Mouse (Mus musculus): ENCODE data around the gene Coro1b. TPM values are rescaled to one million over a fixed set of nuclear protein-coding genes. Genes with fewer than 3 reads are reported as not detected.
A peak's percentile ranks its signal among the peaks of the same experiment; 100 is the strongest.

The Coro1b gene
- 128 and 131 TPM in 2 replicates for polyA plus RNA-seq (2016; fragmentation: Nextera tagmentation; extraction: Ambion mirVana)

GRCm38 (mm10) chr19:4148491-4148806 lies at the start of gene Coro1b:
TSS of gene Coro1b (plus strand) at chr19:4148619.
- no peaks in the 10 kb centered on the region for H3K9me3 ChIP-seq
- peak within 1 kb of the TSS; percentile 72 for H3K4me2 ChIP-seq (replicated peaks)
- no peak within 1 kb of the TSS for H3K27ac ChIP-seq
- peaks cover 17% of the 10 kb centered on the region for H3K4me1 ChIP-seq
- ATAC-seq (ENCODE audit: low FRiP score, low read depth), result peak; percentile 94
- H3K36me3 ChIP-seq, result peaks cover 35% of the 10 kb centered on the region
- peak within 1 kb of the TSS; percentile 83 for H3K9ac ChIP-seq
- no peaks in the 10 kb centered on the region for H3K27me3 ChIP-seq (replicated peaks)
- under 1% methylated on average over 33 of the region's 33 CpGs for WGBS
- H3K4me3 ChIP-seq, result peak within 1 kb of the TSS; percentile 78

GRCm38 (mm10) chr19:4099056-4099455 lies 49.4 kb upstream of the Coro1b start:
- Histone ChIP-seq H3K4me1 (peaks cover 42% of the 10 kb centered on the region), H3K9ac (no peak overlapping the region), H3K27ac (no peak overlapping the region), H3K9me3 (no peaks in the 10 kb centered on the region), H3K4me2 (replicated peaks) (peak overlapping the region; percentile 92), H3K27me3 (replicated peaks) (peaks cover 38% of the 10 kb centered on the region), H3K36me3 (no peaks in the 10 kb centered on the region), H3K4me3 (no peak overlapping the region; the same call in 1 of the 2 replicates)
- 14% methylated on average over 9 of the region's 9 CpGs for WGBS
- ATAC-seq (ENCODE audit: low FRiP score, low read depth), result no peak

GRCm38 (mm10) chr19:4099837-4100717 lies 48.3 kb upstream of the Coro1b start, which contains the start of gene Pitpnm1:
TSS of gene Pitpnm1 (plus strand) at chr19:4099998.
- H3K27me3 ChIP-seq (replicated peaks), result peaks cover 38% of the 10 kb centered on the region
- H3K4me1 ChIP-seq, result peaks cover 42% of the 10 kb centered on the region
- 2% methylated on average over 53 of the region's 53 CpGs for WGBS
- H3K4me2 ChIP-seq (replicated peaks), result peak within 1 kb of the TSS; percentile 92
- ATAC-seq (ENCODE audit: low FRiP score, low read depth), result no peak
- H3K27ac ChIP-seq, result no peak within 1 kb of the TSS
- H3K36me3 ChIP-seq, result no peaks in the 10 kb centered on the region
- H3K4me3 ChIP-seq, result peak within 1 kb of the TSS; percentile 50
- H3K9me3 ChIP-seq, result no peaks in the 10 kb centered on the region
- H3K9ac ChIP-seq, result peak within 1 kb of the TSS; percentile 69

- no peak for ATAC-seq (ENCODE audit: low FRiP score, low read depth)
- H3K27me3 ChIP-seq (replicated peaks), result peaks cover 38% of the 10 kb centered on the region
These were observed 47.6 kb upstream of the Coro1b start for GRCm38 (mm10) chr19:4100718-4101261.

GRCm38 (mm10) chr19:4101466-4101865 lies 47.0 kb upstream of the Coro1b start:
- no peak for ATAC-seq (ENCODE audit: low FRiP score, low read depth)
- Histone ChIP-seq H3K27ac (no peak overlapping the region), H3K4me2 (replicated peaks) (peak overlapping the region; percentile 92), H3K9ac (peak overlapping the region; percentile 69; the same call in 1 of the 2 replicates), H3K27me3 (replicated peaks) (peaks cover 38% of the 10 kb centered on the region), H3K4me1 (peaks cover 42% of the 10 kb centered on the region), H3K9me3 (no peaks in the 10 kb centered on the region), H3K4me3 (peak overlapping the region; percentile 50), H3K36me3 (0 out of 2 replicates have a peak, but pooled peaks cover under 1% of the 10 kb centered on the region)
- WGBS, result 66% methylated on average over 6 of the region's 6 CpGs

More at GRCm38 (mm10) chr19:4100718-4101261, 47.6 kb upstream of the Coro1b start:
- Histone ChIP-seq H3K4me1 (peaks cover 42% of the 10 kb centered on the region), H3K4me3 (peak overlapping the region; percentile 50), H3K4me2 (replicated peaks) (peak overlapping the region; percentile 92), H3K9me3 (no peaks in the 10 kb centered on the region), H3K27ac (no peak overlapping the region), H3K36me3 (no peaks in the 10 kb centered on the region), H3K9ac (peak overlapping the region; percentile 69)
- under 1% methylated on average over 52 of the region's 52 CpGs for WGBS

- Histone ChIP-seq H3K4me2 (replicated peaks) (peak overlapping the region; percentile 92), H3K27ac (no peak overlapping the region), H3K27me3 (replicated peaks) (peaks cover 38% of the 10 kb centered on the region), H3K4me3 (no peak overlapping the region), H3K9ac (no peak overlapping the region), H3K36me3 (0 out of 2 replicates have a peak, but pooled peaks cover 5% of the 10 kb centered on the region), H3K9me3 (no peaks in the 10 kb centered on the region), H3K4me1 (peaks cover 42% of the 10 kb centered on the region)
- no peak for ATAC-seq (ENCODE audit: low FRiP score, low read depth)
- 95% methylated on average over 2 of the region's 2 CpGs for WGBS
These were observed 46.4 kb upstream of the Coro1b start for GRCm38 (mm10) chr19:4102049-4102448.

- Histone ChIP-seq H3K4me2 (replicated peaks) (no peak overlapping the region), H3K27me3 (replicated peaks) (peaks cover 38% of the 10 kb centered on the region), H3K9ac (no peak overlapping the region), H3K27ac (no peak overlapping the region), H3K36me3 (0 out of 2 replicates have a peak, but pooled peaks cover 5% of the 10 kb centered on the region), H3K4me1 (peaks cover 40% of the 10 kb centered on the region), H3K9me3 (no peaks in the 10 kb centered on the region), H3K4me3 (no peak overlapping the region)
- no peak for ATAC-seq (ENCODE audit: low FRiP score, low read depth)
- 95% methylated on average over 12 of the region's 12 CpGs for WGBS
These were observed 45.8 kb upstream of the Coro1b start for GRCm38 (mm10) chr19:4102626-4103025.

GRCm38 (mm10) chr19:4103294-4103693 lies 45.1 kb upstream of the Coro1b start:
- Histone ChIP-seq H3K27me3 (replicated peaks) (peaks cover 38% of the 10 kb centered on the region), H3K4me1 (peaks cover 34% of the 10 kb centered on the region), H3K27ac (no peak overlapping the region), H3K9ac (no peak overlapping the region), H3K9me3 (no peaks in the 10 kb centered on the region), H3K36me3 (0 out of 2 replicates have a peak, but pooled peaks cover 5% of the 10 kb centered on the region), H3K4me2 (replicated peaks) (no peak overlapping the region), H3K4me3 (no peak overlapping the region)
- ATAC-seq (ENCODE audit: low FRiP score, low read depth), result no peak
- WGBS, result 93% methylated on average over 18 of the region's 18 CpGs

- H3K4me1 ChIP-seq, result peaks cover 29% of the 10 kb centered on the region
- H3K4me2 ChIP-seq (replicated peaks), result no peak overlapping the region
- 76% methylated on average over 3 of the region's 3 CpGs for WGBS
- H3K9me3 ChIP-seq, result no peaks in the 10 kb centered on the region
- peaks cover 38% of the 10 kb centered on the region for H3K27me3 ChIP-seq (replicated peaks)
- H3K4me3 ChIP-seq, result no peak overlapping the region
- no peak overlapping the region for H3K27ac ChIP-seq
- 0 out of 2 replicates have a peak, but pooled peaks cover 5% of the 10 kb centered on the region for H3K36me3 ChIP-seq
- ATAC-seq (ENCODE audit: low FRiP score, low read depth), result no peak
- no peak overlapping the region for H3K9ac ChIP-seq
These were observed 44.6 kb upstream of the Coro1b start for GRCm38 (mm10) chr19:4103792-4104191.

GRCm38 (mm10) chr19:4104675-4105194 lies 43.7 kb upstream of the Coro1b start:
- Histone ChIP-seq H3K9ac (no peak overlapping the region), H3K4me3 (no peak overlapping the region), H3K36me3 (peaks cover 9% of the 10 kb centered on the region; the same call in 1 of the 2 replicates), H3K27ac (no peak overlapping the region), H3K9me3 (no peaks in the 10 kb centered on the region), H3K27me3 (replicated peaks) (peaks cover 32% of the 10 kb centered on the region), H3K4me2 (replicated peaks) (no peak overlapping the region), H3K4me1 (peaks cover 20% of the 10 kb centered on the region)
- WGBS, result 91% methylated on average over 16 of the region's 16 CpGs
- no peak for ATAC-seq (ENCODE audit: low FRiP score, low read depth)

GRCm38 (mm10) chr19:4106654-4107053 lies 41.8 kb upstream of the Coro1b start:
- H3K27ac ChIP-seq, result no peak overlapping the region
- H3K4me3 ChIP-seq, result no peak overlapping the region
- H3K9ac ChIP-seq, result no peak overlapping the region
- no peak for ATAC-seq (ENCODE audit: low FRiP score, low read depth)
- H3K36me3 ChIP-seq, result peaks cover 15% of the 10 kb centered on the region
- 89% methylated on average over 14 of the region's 14 CpGs for WGBS
- no peaks in the 10 kb centered on the region for H3K9me3 ChIP-seq
- 0 out of 2 replicates have a peak, but pooled peaks cover 1% of the 10 kb centered on the region for H3K4me1 ChIP-seq
- no peak overlapping the region for H3K4me2 ChIP-seq (replicated peaks)
- H3K27me3 ChIP-seq (replicated peaks), result peaks cover 16% of the 10 kb centered on the region

- no peaks in the 10 kb centered on the region for H3K9me3 ChIP-seq
- WGBS, result 91% methylated on average over 9 of the region's 9 CpGs
- H3K36me3 ChIP-seq, result peaks cover 33% of the 10 kb centered on the region
- no peak overlapping the region for H3K4me3 ChIP-seq
- no peak overlapping the region for H3K9ac ChIP-seq
- no peak overlapping the region for H3K4me2 ChIP-seq (replicated peaks)
- H3K27me3 ChIP-seq (replicated peaks), result no peaks in the 10 kb centered on the region
- H3K27ac ChIP-seq, result no peak overlapping the region
- ATAC-seq (ENCODE audit: low FRiP score, low read depth), result no peak
- H3K4me1 ChIP-seq, result no peaks in the 10 kb centered on the region
These were observed 39.9 kb upstream of the Coro1b start for GRCm38 (mm10) chr19:4108535-4108934.
